Mouse (Mus musculus) G1E-ER4 (cell line): Measurements from ENCODE around the gene Dph2. TPM values are rescaled to one million over a fixed set of nuclear protein-coding genes. Genes with fewer than 3 reads are reported as not detected.

Experiments used
- GATA1 ChIP-seq: IDR thresholded peaks from one replicate; pipeline ENCODE4 v1.8.0; 2012; ENCODE audit warnings: low read length, inconsistent platforms
- polyA plus RNA-seq: library from polyadenylated mRNA; stranded (reverse); fragments of >175 nt; gene quantifications from 2 replicates; pipeline ENCODE4 v1.2.3, GENCODE M21; 2012

The Dph2 gene
- polyA plus RNA-seq, 1 experiment: 20.0 TPM

- TF ChIP-seq GATA1: no peak
Measured at GRCm38 (mm10) chr4:117866083-117866482, 25.7 kb downstream of the Dph2 start.

DNA sequence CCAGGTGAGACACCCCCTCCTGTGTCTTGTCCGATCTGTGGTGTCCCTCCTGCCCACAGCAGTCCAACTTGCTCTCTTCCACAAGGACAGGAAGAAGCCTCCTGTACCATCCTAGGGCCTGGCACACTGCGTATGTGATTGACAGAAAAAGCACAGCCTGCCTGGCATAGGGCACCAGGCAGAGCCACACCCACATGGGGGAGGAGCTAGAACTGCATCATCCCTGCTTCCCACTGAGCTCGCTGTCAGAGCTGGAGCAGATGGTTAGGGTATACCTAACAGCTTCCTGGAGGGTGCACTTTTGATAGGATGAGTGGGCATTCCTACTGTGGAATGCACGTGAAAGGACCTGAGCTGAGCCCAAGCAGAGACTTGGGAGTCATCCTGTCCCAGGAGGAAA is 29.0 kb downstream of the Dph2 start:
- TF ChIP-seq GATA1: no peak

DNA sequence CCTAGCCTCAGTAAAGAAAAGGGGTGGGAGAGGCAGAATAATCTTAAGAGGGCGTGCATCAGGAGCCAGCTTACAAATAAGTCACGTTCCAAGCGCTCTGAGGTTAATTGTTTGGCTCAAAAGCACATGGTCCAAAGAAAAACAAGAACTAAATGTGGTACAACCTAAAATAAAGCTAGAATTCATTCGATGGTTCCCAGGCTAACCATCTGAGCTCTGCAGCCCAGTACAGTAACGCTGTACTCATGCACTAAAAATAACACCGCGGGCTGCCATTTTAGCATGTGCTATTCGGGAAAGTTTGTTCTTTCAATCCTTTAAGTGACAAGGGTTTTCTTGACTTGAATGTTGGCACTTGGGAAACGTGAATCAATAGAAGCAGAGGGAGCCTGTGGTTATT is 31.3 kb downstream of the Dph2 start:
- TF ChIP-seq GATA1: no peak

GRCm38 (mm10) chr4:117858794-117859193 is 33.0 kb downstream of the Dph2 start:
- TF ChIP-seq GATA1: no peak

DNA sequence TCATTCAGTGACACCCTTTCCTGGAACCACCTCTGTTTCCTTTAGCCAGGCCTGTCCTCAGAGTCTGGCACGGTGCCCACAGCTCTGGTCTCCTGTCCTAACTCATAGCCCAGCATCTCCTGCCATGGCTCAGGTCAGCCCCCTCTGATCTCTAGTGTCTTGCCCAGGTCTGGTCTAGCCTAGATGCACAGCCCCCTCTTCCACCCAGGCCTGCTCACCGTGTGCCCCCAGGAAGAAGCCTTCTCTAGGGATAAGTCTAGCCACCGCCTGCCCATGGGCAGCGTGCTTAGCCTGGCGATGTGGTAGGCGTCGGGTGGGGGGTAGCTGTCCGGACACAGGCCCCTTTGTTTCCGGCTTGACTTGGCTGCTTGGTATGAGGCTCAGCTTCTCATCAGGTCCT is 36.7 kb downstream of the Dph2 start:
- no peak for TF ChIP-seq GATA1

GRCm38 (mm10) chr4:117852152-117852868 is 39.5 kb downstream of the Dph2 start:
- no peak for TF ChIP-seq GATA1

DNA sequence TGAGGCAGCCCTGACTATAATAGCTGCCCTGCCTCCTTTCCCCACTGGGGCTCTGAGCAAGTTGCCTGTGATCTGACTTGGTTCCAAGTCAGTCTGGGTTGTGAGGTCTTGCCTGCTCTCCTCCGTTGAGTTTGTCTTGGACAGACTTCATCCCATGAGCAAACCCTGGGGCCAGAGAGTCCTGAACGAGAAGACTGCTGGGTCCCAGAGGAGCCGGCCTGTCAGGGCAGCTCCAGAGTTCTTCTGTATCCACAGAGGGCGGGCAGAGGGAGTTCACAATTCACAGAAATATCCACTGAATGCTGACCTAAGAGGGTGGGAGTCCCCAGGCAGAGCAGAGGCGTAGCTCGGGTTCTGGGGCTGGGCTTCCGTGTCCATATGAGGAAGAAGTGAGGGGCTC is 41.0 kb downstream of the Dph2 start:
- no peak for TF ChIP-seq GATA1

DNA sequence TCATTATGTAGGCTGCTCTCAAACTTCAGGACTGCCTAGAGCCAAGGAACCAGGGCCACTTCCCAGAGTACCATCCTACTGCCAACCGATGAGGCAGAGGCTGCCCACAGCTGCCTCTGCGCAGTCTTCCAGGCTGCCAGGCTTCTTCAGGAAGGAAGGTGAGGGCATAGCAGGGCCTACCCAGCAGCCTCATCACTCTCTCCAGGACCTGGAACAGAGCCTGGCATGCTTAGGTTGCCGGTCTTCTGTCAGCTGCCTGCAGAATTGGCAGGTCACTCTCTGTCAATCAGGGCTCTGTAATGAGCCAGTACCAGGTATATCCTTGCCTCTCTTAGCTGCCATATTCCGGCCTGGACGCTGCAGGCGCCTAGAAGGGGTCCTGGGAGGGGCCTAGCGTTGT is 41.7 kb downstream of the Dph2 start:
- TF ChIP-seq GATA1: no peak

GRCm38 (mm10) chr4:117849506-117849905 is 42.3 kb downstream of the Dph2 start:
- TF ChIP-seq GATA1: no peak

GRCm38 (mm10) chr4:117849063-117849462 is 42.8 kb downstream of the Dph2 start:
- TF ChIP-seq GATA1: no peak

DNA sequence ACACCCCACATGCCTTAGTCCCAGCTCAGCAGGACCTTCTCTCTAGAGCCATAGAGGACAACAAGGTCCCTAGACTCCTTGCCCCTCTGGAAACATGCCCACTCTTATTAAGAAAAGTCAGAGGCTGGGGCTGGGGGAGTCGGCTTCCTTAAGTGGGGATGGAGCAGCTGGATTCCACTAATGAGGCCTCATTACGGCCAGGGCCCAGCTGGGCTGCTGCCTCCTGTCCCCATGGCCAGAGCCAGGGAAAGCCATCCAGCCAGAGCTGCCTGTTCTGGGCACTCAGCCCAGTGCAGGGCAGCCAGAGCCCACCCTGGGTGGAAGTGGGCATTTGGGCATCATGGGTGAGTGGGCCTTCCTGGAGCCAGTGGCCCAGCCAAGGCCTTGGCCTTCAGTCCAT is 44.8 kb downstream of the Dph2 start:
- no peak for TF ChIP-seq GATA1

GRCm38 (mm10) chr4:117846261-117846660 is 45.6 kb downstream of the Dph2 start:
- TF ChIP-seq GATA1: no peak

GRCm38 (mm10) chr4:117845316-117845715 is 46.5 kb downstream of the Dph2 start:
- no peak for TF ChIP-seq GATA1

DNA sequence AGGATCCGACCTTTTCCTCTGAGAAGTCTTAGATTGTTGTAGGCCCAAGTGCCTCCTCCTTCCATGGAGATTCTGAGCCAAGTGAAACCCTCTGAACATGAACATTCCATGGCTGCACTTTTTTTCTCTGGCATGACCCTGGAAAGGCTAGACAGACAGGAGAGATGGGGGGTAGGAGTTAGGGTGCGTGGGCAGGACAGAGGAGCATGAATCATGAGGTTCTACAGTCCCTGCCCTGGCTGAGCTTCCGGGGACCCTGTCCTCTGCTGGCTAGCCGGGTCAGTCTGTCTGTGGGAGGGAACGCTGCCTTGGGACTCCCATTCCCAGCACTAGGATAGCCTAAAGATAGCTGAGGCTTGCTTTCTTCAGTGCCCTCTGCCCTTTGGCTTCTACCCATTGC is 47.4 kb downstream of the Dph2 start:
- TF ChIP-seq GATA1: no peak

- TF ChIP-seq GATA1: no peak
Measured at GRCm38 (mm10) chr4:117843101-117843500, 48.7 kb downstream of the Dph2 start.

GRCm38 (mm10) chr4:117841566-117841965 is 50.3 kb downstream of the Dph2 start:
- no peak for TF ChIP-seq GATA1

- TF ChIP-seq GATA1: no peak
Measured at GRCm38 (mm10) chr4:117840821-117841220, 51.0 kb downstream of the Dph2 start.

DNA sequence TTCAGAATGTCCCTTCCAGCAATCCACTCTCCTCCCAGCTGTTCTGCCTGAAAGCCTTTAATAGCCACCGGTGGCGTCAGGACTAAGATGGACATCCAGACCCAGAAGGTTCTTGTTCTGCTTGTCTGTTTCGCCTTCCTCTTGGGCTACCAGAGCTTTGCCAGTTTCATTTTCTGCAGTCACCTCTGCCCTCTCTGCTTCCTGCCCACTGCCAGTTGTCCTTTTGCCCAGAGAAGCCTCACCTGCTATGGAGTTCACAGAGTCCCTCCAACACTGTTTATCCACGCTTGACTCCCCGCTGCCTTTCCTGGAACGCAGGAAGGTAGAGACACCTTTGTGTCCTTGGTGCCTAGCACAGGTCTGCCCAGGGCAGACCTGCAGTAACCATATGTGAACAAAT is 52.5 kb downstream of the Dph2 start:
- no peak for TF ChIP-seq GATA1

Other genes with a start within 250 kb of the Dph2 start
- 35.1 and 41.2 TPM in 2 replicates for gene Dmap1, start 209.8 kb downstream of the Dph2 start, polyA plus RNA-seq
- gene Gm12845, start 167.6 kb downstream of the Dph2 start, polyA plus RNA-seq: not detected in 2 replicates
- gene Klf17, start 126.4 kb downstream of the Dph2 start, polyA plus RNA-seq: not detected in 2 replicates
- gene Slc6a9, start 57.5 kb downstream of the Dph2 start, polyA plus RNA-seq: 14.1 and 15.4 TPM in 2 replicates
- gene Ccdc24, start 19.5 kb downstream of the Dph2 start, polyA plus RNA-seq: 0.12 TPM in 1 of 2 replicates, not detected in the other
- not detected in 2 replicates for gene B4galt2, start 8.5 kb downstream of the Dph2 start, polyA plus RNA-seq
- gene Atp6v0b, start 4.7 kb downstream of the Dph2 start, polyA plus RNA-seq: 124 and 254 TPM in 2 replicates
- gene Ipo13, start 23.0 kb upstream of the Dph2 start, polyA plus RNA-seq: 32.2 and 39.9 TPM in 2 replicates
- gene Artn, start 37.7 kb upstream of the Dph2 start, polyA plus RNA-seq: 0.06 and 0.13 TPM in 2 replicates
- 15.6 and 19.7 TPM in 2 replicates for gene St3gal3, start 242.9 kb upstream of the Dph2 start, polyA plus RNA-seq